Mouse (Mus musculus): ENCODE measurements around the gene Usp6nl.

The Usp6nl gene

DNA sequence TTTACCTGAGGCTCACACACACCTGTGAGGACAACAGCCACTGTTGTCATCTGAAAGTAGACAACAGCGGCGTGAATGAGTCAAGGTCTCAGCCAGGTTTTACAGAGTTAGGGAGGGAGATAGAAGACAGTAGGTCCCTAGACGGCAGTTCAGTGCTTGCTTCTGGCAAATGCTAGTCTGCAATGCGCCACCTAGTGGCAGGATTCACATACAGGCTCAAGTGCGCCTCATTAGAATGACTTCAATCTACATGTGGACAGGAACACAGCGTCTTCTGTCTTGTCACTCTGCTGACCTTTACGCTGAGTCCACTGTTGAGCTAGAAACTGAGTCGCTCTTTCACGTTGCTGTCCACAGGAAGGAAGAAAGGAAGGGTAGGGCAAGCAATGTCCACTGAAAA lies 146.7 kb downstream of the Usp6nl start:
- DNase-seq (ENCODE audit: low spot score in 2 of 2) = peak; percentile 51 to 64

DNA sequence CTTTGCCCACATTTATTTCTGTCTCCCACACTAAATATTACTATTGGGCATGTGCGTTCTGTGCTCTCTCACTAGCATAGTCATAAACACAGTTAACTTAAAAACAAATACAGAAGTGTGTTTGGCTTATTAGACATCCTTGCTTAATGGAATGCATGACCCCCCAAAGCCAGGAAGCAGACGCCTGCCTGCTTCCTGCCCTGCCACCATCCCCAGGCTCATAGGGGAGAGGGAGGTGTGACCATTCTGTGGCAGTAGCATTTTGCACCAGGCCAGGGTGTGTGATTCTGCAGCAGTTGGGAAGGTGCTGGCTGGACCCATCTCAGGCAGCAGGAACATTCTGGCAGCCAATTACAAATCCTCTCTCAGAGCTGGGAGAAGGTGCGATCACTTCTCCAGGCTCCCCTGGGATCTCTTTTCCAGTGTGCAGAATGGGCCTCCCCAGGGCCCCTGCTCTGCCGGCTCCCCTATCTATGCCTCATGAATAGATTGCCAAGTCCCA lies 148.7 kb downstream of the Usp6nl start:
- no peak for DNase-seq (ENCODE audit: low spot score in 2 of 2)

DNA sequence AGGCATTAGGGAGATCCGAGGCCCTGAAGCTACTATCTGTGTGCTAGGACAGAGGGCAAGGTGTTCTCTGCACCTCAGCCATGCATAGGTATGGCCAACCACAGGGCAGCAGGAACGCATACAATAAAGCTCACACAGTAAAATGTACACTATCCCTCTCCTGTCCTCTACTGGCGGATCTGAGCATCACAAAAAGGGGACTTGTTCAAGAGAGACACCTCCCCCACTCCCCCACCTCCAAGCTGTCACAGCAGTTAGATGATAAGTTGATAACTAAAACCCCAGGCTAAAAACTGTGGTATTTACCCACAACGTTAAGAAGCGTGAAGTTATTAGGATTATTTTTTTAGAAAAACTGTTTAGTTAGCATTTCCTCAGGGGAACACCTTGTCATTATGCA lies 151.4 kb downstream of the Usp6nl start:
- no peak for DNase-seq (ENCODE audit: low spot score in 2 of 2)

DNA sequence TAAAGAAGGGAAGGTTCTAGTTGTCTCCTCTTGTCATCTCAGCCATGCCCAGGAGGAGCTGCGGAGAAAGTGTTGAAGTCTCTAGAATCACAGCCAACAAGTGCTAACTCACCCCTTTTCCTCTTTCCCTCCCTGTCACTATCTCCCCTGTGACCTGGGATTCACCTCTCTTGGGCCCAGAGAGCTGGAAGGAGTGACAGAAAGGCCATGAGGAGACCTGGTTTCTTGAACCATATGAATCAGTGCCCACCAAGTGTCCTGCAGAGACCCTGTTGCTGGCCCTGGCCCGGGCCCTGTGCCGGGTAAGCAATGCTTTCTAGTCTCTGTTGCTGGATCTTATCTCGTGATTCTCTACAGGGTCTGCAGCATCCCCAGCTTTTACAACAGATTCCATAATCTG lies 155.4 kb downstream of the Usp6nl start:
- DNase-seq (ENCODE audit: low spot score in 2 of 2) = no peak

DNA sequence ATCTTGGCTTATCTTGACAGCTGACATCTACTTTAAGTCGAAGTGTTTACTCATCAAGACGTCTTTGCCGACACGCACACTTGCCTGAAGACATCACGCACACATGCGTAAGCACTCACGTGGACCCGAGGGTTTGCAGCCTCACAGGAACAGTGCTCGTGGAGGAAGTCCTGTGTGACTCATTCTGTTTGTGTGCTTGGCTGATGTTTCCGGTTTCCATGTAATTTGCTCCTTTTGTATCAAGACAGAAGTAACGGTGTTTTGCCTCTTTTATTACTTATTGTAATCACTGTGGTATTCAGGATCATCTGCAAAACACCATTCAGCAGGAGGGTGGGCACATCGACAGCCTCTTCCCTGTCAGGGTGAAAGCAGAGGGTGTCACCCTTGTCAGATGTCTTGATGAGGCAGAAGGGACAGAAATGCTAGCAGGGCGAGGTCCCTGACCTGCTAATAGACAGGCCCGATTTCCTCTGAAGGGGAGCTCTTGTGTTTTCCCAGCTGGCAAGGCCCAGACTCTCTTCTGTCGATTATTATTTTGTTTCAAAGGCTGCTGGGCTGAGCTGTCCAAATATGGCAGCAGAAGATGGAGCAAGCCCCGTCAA lies 156.0 kb downstream of the Usp6nl start:
- DNase-seq (ENCODE audit: low spot score in 2 of 2) = peak; percentile 10 to 34

DNA sequence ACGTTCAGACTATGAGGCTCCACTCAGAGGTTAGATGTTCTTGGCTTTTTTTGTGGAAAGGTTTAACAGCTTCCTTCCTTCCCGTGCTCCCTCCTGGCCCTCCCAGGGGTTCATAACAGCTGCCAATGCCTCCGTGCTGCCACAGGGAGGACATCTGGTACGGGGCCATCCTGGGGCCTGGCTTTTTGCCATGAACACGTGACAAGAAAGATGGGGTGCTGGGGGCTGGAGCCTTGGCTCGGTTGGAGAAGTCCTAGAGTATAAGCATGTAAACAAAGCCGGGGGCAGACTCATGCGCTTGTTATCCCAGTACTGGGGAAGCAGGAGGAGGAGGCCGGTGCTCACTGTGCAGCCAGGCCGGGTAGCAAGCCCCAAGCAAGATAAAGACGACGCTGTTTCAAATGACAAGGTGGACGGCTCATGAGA lies 156.5 kb downstream of the Usp6nl start:
- DNase-seq (ENCODE audit: low spot score in 2 of 2) = peak; percentile 24 to 68

DNA sequence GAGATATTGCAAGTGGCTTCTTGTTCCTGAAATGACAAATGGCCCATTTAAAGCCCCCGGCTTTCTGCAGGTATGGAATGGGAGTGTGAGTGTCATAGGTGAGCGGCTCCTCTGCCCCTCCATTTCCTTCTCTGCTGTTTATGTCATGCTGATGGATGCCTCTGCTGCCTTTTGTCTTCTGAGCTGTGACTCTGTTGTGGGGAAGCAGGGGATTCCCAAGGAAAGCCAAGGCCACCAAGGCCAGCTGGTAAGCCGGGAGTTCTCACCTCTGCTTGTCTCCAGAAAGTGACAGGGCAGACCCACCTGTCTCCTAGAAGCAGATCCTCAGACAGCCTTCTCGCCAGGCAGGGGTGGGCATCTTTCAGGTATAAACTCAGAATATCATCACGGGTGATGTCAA lies 157.2 kb downstream of the Usp6nl start:
- no peak for DNase-seq (ENCODE audit: low spot score in 2 of 2)

DNA sequence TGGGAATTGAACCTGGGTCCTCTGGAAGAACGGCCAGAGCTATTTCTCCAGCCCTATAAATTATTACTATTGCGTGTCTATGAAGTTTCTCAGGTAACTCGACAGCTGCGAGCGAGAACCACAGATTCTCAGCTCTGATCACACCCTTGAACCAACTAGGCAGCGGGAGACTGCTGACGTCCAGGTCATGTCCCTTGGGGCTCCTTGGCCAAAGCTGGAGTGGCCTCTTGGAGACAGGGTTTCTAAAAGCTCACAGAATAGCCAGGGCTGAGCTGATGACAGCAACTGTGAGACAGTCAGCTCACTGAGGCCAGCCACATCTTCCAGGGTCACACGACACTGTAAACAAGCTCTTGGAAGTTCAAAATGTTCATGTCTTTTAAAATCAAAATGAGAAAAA lies 159.5 kb downstream of the Usp6nl start:
- no peak for DNase-seq (ENCODE audit: low spot score in 2 of 2)

DNA sequence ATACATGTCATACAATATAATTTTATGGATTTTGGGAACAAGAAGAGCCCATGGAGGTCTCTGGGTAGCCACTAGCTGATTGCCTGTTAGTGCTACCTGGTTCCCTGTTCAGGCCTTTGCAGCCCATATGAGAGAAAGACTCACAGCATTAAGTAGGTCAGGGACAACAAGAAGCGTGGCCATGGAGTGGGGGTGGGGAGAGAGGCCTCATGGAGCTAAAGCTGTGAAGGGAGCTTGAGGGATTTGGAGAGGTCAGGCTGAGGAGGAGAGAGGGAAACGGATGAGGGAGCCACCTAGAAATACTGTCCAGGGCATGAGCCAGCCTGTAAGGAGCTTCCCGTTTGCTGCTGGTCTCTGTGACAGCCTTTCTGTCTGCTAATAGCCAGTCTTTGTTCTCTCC lies 159.9 kb downstream of the Usp6nl start:
- no peak for DNase-seq (ENCODE audit: low spot score in 2 of 2)

DNA sequence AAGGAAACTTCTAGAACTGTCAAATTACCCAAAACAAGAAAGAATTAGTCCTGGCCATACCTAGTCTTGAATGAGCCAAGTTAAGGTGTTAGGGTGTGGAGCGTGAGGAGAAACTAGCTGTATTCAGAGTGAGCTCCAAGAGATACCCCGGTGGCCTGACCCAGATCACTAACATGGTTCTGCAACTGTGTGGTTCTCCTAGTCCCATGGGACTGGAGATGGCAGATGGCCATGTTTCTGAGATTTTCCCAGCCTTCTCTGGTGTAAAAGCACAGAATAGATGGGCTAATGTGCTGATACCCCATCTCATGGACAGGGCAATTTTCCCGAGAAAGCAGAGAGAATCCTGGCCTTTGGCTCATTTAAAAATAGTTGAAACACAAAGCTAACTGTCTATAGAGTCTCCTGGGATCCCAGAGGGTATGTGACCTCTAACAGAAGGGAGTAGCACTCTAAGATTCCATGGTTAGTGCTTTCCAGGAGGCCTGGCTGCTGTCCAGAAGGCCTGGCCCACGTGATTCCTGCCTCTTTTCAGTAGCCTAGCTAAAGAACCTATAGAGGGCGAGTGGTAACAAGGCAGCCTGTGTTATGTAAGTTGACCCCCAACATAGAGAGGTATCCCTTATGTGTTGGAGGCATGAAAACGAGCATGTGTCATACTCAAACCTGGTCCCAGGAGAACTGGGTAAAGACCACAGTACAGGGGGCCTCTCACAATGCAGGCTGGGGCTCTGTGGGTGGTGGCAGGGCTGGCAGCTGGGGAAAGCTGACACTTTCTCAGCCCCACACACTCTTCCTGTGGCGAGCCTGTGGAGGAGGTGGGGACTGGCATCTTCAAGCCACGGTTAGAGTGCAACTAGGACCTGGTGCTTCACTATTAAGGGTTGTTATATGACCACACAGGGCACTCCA lies 160.9 kb downstream of the Usp6nl start:
- peak in 1 of 2 experiments; percentile 47 for DNase-seq (ENCODE audit: low spot score in 2 of 2)

DNA sequence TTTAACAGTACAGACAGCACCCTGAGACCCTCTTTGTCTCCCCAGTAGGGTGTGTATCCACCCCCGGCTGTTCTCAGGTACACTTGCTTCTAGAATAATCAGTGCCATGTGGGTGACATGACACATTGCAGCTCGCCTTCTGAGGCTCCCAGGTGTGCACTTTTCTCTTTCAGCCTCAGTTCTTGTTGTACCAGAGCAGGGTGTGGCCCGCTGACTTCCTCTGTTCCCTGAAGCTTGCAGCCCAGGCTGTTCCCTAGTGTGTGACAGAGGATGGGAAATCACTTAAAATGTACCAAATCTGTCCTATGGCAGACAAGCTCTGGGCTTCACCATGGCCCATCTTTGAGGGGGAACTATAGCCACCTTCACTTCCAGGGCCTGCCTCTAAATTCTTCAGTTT lies 161.7 kb downstream of the Usp6nl start:
- no peak for DNase-seq (ENCODE audit: low spot score in 2 of 2)

DNA sequence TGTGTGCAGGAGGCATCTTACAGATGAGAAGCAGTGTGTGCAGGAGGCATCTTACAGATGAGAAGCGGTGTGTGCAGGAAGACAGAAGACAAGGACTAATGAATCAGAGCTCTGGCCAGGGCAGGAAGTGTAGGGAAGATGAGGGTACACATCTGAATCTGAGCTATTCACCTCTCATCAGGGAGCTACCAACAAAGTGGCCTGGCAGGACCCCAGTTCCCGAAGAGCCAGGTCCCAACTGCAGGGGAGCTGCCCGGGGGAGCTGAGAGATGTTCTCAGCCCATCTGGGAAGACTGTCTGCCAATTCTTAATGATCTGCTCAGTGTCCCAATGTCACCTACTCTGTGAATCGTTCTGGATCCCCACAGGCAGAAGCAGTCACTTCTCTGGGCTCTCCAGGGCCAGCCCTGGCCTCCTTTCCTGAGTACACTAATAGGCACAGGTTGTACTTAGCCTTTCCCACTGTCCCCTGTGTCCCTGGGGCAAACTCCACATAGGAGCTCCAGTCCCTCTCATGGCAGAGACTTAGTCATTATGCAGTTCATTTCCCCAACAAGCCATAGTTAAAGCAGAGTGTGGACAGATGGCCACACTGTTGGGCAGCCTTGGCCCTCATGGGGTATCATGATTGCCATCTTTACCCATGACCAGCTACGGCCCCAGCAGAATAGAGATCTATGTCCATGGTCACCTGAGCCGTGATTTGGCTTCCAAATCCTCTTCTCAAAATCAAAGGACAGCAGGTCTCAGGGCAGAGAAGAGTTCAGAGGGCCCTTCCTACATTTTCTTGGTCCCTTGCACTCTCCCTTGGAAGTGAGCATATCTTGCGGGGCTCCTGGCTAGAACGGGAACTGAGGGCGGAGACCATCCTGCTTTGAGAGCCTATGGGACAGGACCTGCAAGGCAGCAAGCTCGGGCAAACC lies 165.4 kb downstream of the Usp6nl start:
- no peak for DNase-seq (ENCODE audit: low spot score in 2 of 2)

DNA sequence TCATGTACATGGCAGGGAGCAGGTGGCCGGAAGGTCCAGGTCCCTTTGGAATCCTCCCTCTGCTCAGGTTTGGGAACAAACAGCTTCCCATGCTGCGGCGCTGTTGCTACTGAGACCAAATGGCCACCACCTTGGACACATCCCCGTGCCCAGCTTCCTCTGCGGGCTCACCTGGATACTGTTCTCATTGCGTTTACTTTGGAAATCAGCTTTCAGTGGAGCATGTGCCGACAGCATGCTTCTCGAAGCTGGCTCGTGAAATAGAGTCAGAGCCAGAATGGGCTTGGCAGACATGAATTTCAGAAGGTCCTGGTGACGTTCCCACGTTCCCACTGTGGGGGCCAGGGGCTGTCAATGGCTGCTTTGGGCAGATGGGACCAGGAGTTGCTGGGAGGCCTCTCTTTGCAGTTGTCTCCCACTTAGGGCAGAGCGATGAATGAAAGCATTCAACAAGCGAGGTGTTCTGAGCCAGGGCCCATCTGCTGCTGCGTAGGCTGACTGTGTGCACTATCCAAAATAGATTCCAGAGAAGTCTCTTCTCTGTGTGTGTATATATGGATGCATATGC lies 166.1 kb downstream of the Usp6nl start:
- no peak for DNase-seq (ENCODE audit: low spot score in 2 of 2)

DNA sequence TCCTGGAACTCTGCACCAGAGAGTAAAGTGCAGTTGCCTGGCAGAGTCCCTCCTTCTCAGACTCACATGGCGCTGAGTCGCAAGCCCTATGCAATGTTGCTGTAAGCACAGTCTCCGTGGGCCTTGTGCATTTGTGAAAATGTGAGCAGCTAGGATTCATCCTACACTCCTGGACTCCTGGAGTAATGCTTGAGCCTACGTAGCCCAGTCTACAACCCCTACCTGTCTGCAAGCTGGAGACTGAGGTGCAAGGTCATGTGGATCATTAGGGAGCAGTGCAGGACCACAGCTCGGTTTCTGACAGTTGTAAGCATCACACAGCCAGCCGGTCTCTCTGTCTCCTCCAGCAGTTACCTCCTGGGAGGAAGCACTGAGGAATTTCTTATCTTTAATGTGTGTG lies 167.6 kb downstream of the Usp6nl start:
- no peak for DNase-seq (ENCODE audit: low spot score in 2 of 2)

DNA sequence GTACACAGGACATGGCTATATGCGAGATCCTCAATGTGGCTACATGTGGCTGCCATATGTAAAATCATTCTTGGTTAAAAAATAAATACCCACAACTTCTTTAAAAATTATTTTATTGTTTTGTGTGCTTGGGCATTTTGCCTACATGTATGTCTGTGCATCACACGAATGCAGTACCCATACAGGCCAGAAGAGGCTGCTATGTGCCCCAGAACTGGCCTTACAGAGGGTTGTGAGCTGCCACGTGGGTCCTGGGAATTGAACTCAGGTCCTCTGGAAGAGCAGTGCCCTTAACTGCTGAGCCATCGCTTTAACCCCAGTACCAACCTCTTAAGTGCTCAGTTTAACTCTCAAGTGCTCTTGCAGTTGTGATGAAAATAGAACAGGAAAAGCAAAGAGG lies 168.4 kb downstream of the Usp6nl start:
- no peak for DNase-seq (ENCODE audit: low spot score in 2 of 2)

DNA sequence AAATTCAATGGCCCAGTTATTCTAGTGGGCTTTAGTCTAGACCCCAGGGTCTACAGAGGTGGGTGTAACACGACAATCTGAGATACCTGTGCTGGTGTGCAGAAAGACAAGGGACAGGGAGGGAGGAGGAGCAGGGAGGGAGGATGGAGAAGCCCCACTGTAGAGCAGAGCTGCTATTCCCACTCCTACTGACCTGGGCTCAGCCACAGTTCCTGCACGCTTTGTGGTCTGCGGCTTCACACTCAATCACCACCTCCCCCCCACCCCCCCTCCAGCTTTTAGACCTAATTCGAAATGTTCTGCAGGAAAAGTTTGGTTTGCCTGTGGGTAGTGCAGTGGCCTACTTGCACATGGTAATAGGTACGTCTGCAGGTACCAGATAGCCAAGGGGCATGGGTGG lies 171.4 kb downstream of the Usp6nl start:
- DNase-seq (ENCODE audit: low spot score in 2 of 2) = no peak
